ENCODE assay signal across 1 mouse cellular context in the genomic region with DNA sequence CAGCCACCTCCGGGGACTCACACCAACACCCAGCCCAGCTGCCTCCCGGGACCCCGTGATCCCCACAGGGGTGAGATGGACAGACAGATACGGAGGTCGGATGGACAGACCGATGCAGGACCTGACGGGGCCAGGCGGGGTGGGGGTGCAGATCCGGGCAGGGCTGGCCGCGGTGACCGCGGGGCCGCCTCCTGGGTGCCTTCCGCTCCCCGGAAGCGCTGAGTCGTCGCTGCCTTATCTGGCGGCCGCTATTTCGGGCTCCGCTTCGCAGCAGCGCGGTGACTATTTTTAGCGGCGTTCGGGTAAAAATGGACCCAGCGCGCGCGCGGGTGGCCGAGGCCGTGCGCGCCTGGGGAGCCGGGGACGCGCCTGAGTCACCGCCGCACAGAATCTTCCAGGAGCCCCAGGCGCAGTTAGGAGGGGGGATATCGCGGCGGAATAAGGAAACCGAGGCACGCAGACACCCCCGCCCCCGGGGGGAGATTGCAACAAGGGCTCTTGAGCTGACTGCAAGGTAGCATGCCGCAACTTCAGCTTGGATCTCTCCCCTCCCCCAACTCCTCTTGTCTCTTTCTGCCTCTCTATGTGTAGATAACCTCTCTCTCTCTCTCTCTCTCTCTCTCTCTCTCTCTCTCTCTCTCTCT.
TF ChIP-seq lines count a peak whose summit lies in the region.

No protein-coding gene starts in this region.

TF ChIP-seq in MEL, 35 proteins besides CTCF, POLR2A, EP300 and RAD21 (continued from another document):
- TF ChIP-seq HCFC1 (IDR thresholded peaks at IDR 0.05; ENCODE audit: low read depth, low read length) (peak; percentile 13; the same call in 1 of the 2 replicates), RCOR1 (IDR thresholded peaks at IDR 0.05; ENCODE audit: low read depth, low read length) (no peak), UBTF (IDR thresholded peaks at IDR 0.05; ENCODE audit: borderline replicate concordance, insufficient read depth, low read depth, low read length) (no peak), SIN3A (IDR thresholded peaks at IDR 0.05; ENCODE audit: low read length) (0 out of 2 replicates have a peak, but pooled peaks have one; percentile 26), GABPA (IDR thresholded peaks at IDR 0.05; ENCODE audit: low read depth, low read length) (no peak), MAFK (IDR thresholded peaks at IDR 0.05; ENCODE audit: borderline replicate concordance, low read depth, low read length) (no peak), USF2 (IDR thresholded peaks at IDR 0.05; ENCODE audit: borderline replicate concordance in 1 of 2, insufficient read depth in 1 of 2, low read depth in 1 of 2, low read length in 2 of 2) (no peak), MXI1 (IDR thresholded peaks at IDR 0.05; ENCODE audit: low read depth, low read length) (0 out of 2 replicates have a peak, but pooled peaks have one; percentile 28), GATA1 (IDR thresholded peaks at IDR 0.05; ENCODE audit: low read depth, low read length) (peak; percentile 35; the same call in 1 of the 2 replicates), NRF1 (IDR thresholded peaks at IDR 0.05; ENCODE audit: insufficient read depth, low read depth, low read length, poor library complexity, severe bottlenecking) (peak; percentile 40; the same call in 1 of the 2 replicates), MYB (IDR thresholded peaks at IDR 0.05; ENCODE audit: low read depth, low read length) (no peak), TAL1 (IDR thresholded peaks at IDR 0.05; ENCODE audit: low read length) (no peak), ETS1 (IDR thresholded peaks at IDR 0.05; ENCODE audit: low read depth, low read length) (peak; percentile 77), KAT2A (conservative IDR thresholded peaks at IDR 0.05; ENCODE audit: low read depth, low read length) (no peak), POLR2AphosphoS2 (IDR thresholded peaks at IDR 0.05; ENCODE audit: low read length) (no peak), MAX (IDR thresholded peaks at IDR 0.05; ENCODE audit: low read length) (no peak), ZNF384 (IDR thresholded peaks at IDR 0.05; ENCODE audit: low read depth, low read length) (no peak), E2F4 (IDR thresholded peaks at IDR 0.05; ENCODE audit: borderline replicate concordance, low read depth, low read length) (no peak), CHD1 (IDR thresholded peaks at IDR 0.05; ENCODE audit: low read depth, low read length) (no peak), ZKSCAN1 (IDR thresholded peaks at IDR 0.05; ENCODE audit: low read depth, low read length) (no peak), ZC3H11A (IDR thresholded peaks at IDR 0.05; ENCODE audit: low read depth, low read length) (no peak), MYC (IDR thresholded peaks at IDR 0.05; ENCODE audit: low read depth, low read length) (no peak), POLR2AphosphoS5 (IDR thresholded peaks at IDR 0.05; ENCODE audit: borderline replicate concordance, low read depth, low read length) (no peak)
TF ChIP-seq in MEL: peak in this region for 11.
